Mouse (Mus musculus) lung, postnatal 0 days (tissue): Measurements from ENCODE around the gene Gm20388. TPM values are rescaled to one million over a fixed set of nuclear protein-coding genes. Genes with fewer than 3 reads are reported as not detected.
A peak's percentile ranks its signal among the peaks of the same experiment; 100 is the strongest.

ENCODE experiments used
- ATAC-seq: fragments of 200-750 bp; cut with Nextera tagmentation; 2 replicates; pipeline ENCODE4 v1.8.0; 2017; ENCODE audit warnings: moderate library complexity
- DNase-seq: peaks from one replicate; pipeline ENCODE4 v3.0.0-alpha.2; 2016; ENCODE audit warnings: low spot score
- H3K27ac ChIP-seq: fragments of 300-500 bp; sonication (generic); 2 replicates; pipeline ENCODE4 v1.5.1; 2014; ENCODE audit warnings: antibody characterized with exemption, mild to moderate bottlenecking, low read length, mixed read lengths
- H3K27me3 ChIP-seq: fragments of 300-500 bp; sonication (generic); replicated peaks from 2 replicates; pipeline ENCODE4 v1.6.1; 2014; ENCODE audit warnings: low read length, mixed read lengths; ENCODE audit not compliant: insufficient read depth
- H3K36me3 ChIP-seq: fragments of 300-500 bp; sonication (generic); 2 replicates; pipeline ENCODE4 v1.6.1; 2014; ENCODE audit warnings: low read length, mixed read lengths; ENCODE audit not compliant: insufficient read depth
- H3K4me1 ChIP-seq: fragments of 300-500 bp; sonication (generic); 2 replicates; pipeline ENCODE4 v1.6.1; 2014; ENCODE audit warnings: antibody characterized with exemption, low read depth, low read length, mixed read lengths; ENCODE audit not compliant: insufficient read depth
- H3K4me2 ChIP-seq: fragments of 300-500 bp; sonication (generic); replicated peaks from 2 replicates; pipeline ENCODE4 v1.6.1; 2014; ENCODE audit warnings: low read depth, mild to moderate bottlenecking, low read length, moderate library complexity, mixed read lengths
- H3K4me3 ChIP-seq: fragments of 300-500 bp; sonication (generic); 2 replicates; pipeline ENCODE4 v1.5.1; 2014; ENCODE audit warnings: low read depth, low read length
- H3K9ac ChIP-seq: fragments of 300-500 bp; sonication (generic); replicated peaks from 2 replicates; pipeline ENCODE4 v1.6.1; 2014; ENCODE audit warnings: low read depth, mild to moderate bottlenecking
- H3K9me3 ChIP-seq: fragments of 300-500 bp; sonication (generic); 2 replicates; pipeline ENCODE4 v1.6.1; 2016; ENCODE audit warnings: low read length, mixed read lengths
- CTCF ChIP-seq: IDR thresholded peaks from 2 replicates; pipeline ENCODE4 v1.5.1; 2016; ENCODE audit warnings: antibody characterized with exemption, mild to moderate bottlenecking
- EP300 ChIP-seq: IDR thresholded peaks from 2 replicates; pipeline ENCODE4 v1.6.1; 2016; ENCODE audit warnings: antibody characterized with exemption, mild to moderate bottlenecking, control low read depth
- WGBS: fragments of 180-500 bp; shearing (Covaris S2); extraction: QIAGEN DNeasy Blood & Tissue Kit; methylation state at CpG from one replicate; pipeline ENCODE4 v1.1.7; 2014; 5-methylcytosine and 5-hydroxymethylcytosine counted together
- polyA plus RNA-seq: library from polyadenylated mRNA; unstranded; fragments of >200 nt; fragmentation: Nextera tagmentation; extraction: Ambion mirVana; gene quantifications from 2 replicates; pipeline ENCODE4 v1.2.1, GENCODE M21; 2015

Gene Gm20388
- polyA plus RNA-seq, 1 experiment from 2014 or later, result not detected

DNA sequence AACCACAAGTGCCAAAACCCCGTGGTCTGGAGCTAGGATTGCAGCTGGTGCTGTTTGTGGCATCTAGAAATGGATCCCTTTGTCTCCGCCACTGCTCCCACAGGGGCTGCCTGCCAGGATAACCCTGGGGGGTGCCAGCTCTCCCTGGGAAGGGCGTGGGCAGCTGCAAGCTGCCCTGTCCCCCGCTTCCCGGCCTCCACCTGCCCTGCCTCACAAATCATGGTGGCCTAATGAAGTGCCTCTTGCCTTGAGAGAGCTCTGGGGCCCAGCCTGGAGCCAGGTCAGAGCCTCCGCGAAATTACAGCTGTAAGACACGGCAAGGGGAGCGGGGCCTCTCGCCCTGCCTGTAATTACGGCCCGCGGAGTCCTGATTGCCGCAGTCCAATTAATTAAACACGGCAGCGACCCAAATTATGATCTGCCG, 539.0 kb downstream of the Gm20388 start:
- DNase-seq (no peak), ATAC-seq (no peak)
- no peak for TF ChIP-seq CTCF
- Histone ChIP-seq H3K36me3 (no peaks in the 10 kb centered on the region), H3K27ac (no peak overlapping the region), H3K9me3 (no peaks in the 10 kb centered on the region), H3K4me1 (0 out of 2 replicates have a peak, but pooled peaks cover 5% of the 10 kb centered on the region), H3K4me2 (no peak overlapping the region), H3K27me3 (no peaks in the 10 kb centered on the region), H3K4me3 (no peak overlapping the region), H3K9ac (no peak overlapping the region)
- 25% methylated on average over 17 of the region's 17 CpGs for WGBS

- H3K27ac ChIP-seq, result no peak overlapping the region
- H3K27me3 ChIP-seq, result no peaks in the 10 kb centered on the region
- no peaks in the 10 kb centered on the region for H3K9me3 ChIP-seq
- no peak overlapping the region for H3K9ac ChIP-seq
- H3K4me3 ChIP-seq, result no peak overlapping the region
- WGBS, result 77% methylated on average over 2 of the region's 2 CpGs
- H3K4me1 ChIP-seq, result peaks cover 15% of the 10 kb centered on the region; the same call in 1 of the 2 replicates
- DNase-seq, result no peak
- H3K36me3 ChIP-seq, result no peaks in the 10 kb centered on the region
- no peak overlapping the region for H3K4me2 ChIP-seq
- no peak for ATAC-seq
- TF ChIP-seq EP300, result no peak
- TF ChIP-seq CTCF, result no peak
These were observed 541.5 kb downstream of the Gm20388 start for GRCm38 (mm10) chr8:120452111-120452510.

GRCm38 (mm10) chr8:120454404-120454803, 543.8 kb downstream of the Gm20388 start:
- ATAC-seq (no peak), DNase-seq (no peak)
- H3K9ac ChIP-seq, result no peak overlapping the region
- no peak for TF ChIP-seq EP300
- TF ChIP-seq CTCF, result no peak
- no peak overlapping the region for H3K4me2 ChIP-seq
- H3K9me3 ChIP-seq, result no peaks in the 10 kb centered on the region
- no peaks in the 10 kb centered on the region for H3K27me3 ChIP-seq
- H3K4me3 ChIP-seq, result no peak overlapping the region
- peaks cover 15% of the 10 kb centered on the region; the same call in 1 of the 2 replicates for H3K4me1 ChIP-seq
- 47% methylated on average over 6 of the region's 6 CpGs for WGBS
- no peak overlapping the region for H3K27ac ChIP-seq
- no peaks in the 10 kb centered on the region for H3K36me3 ChIP-seq

DNA sequence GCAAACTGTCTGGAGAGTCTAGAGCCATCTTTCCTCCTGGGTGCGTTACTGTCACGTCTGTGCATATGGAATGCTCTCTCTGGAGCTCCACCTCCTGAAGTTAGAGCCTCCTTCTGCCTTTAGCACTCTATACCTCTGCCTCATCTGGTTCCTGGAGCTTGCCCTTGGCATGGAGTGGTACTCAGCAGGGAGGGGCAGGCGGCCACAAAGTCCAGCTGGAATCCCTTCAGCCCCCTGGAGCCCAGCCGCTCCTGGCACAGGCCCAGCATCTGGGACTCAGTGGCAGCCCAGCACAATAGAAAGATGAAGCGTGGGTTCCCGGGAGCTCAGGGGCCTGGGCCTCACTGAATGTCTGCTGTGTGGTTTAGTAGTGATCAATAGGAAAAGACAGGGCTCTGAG, 549.7 kb downstream of the Gm20388 start:
- Histone ChIP-seq H3K9me3 (no peaks in the 10 kb centered on the region), H3K4me3 (no peak overlapping the region), H3K4me2 (no peak overlapping the region), H3K36me3 (no peaks in the 10 kb centered on the region), H3K27me3 (no peaks in the 10 kb centered on the region), H3K4me1 (peaks cover 30% of the 10 kb centered on the region; the same call in 1 of the 2 replicates), H3K9ac (no peak overlapping the region), H3K27ac (no peak overlapping the region)
- TF ChIP-seq EP300 (no peak), CTCF (no peak)
- DNase-seq (no peak), ATAC-seq (peak; percentile 16; the same call in 1 of the 2 replicates)
- 33% methylated on average over 6 of the region's 6 CpGs for WGBS

- Histone ChIP-seq H3K9me3 (no peaks in the 10 kb centered on the region), H3K4me3 (no peak overlapping the region), H3K4me2 (no peak overlapping the region), H3K27ac (no peak overlapping the region), H3K27me3 (no peaks in the 10 kb centered on the region), H3K36me3 (no peaks in the 10 kb centered on the region), H3K4me1 (peaks cover 26% of the 10 kb centered on the region; the same call in 1 of the 2 replicates), H3K9ac (no peak overlapping the region)
- peak; percentile 50 for ATAC-seq
- peak; percentile 79 for DNase-seq
- TF ChIP-seq EP300, result no peak
- no peak for TF ChIP-seq CTCF
- WGBS, result 43% methylated on average over 15 of the region's 15 CpGs
These were observed 551.5 kb downstream of the Gm20388 start for GRCm38 (mm10) chr8:120462119-120462551.

GRCm38 (mm10) chr8:120462611-120463010, 552.0 kb downstream of the Gm20388 start:
- no peak overlapping the region for H3K9ac ChIP-seq

More at GRCm38 (mm10) chr8:120462611-120463010, 552.0 kb downstream of the Gm20388 start:
- H3K4me2 ChIP-seq, result no peak overlapping the region
- H3K4me3 ChIP-seq, result no peak overlapping the region
- H3K9me3 ChIP-seq, result no peaks in the 10 kb centered on the region
- H3K27ac ChIP-seq, result no peak overlapping the region
- no peaks in the 10 kb centered on the region for H3K27me3 ChIP-seq
- peaks cover 26% of the 10 kb centered on the region; the same call in 1 of the 2 replicates for H3K4me1 ChIP-seq
- WGBS, result 67% methylated on average over 6 of the region's 6 CpGs
- no peaks in the 10 kb centered on the region for H3K36me3 ChIP-seq
- DNase-seq (no peak), ATAC-seq (no peak)
- TF ChIP-seq CTCF, result no peak
- no peak for TF ChIP-seq EP300
